Mouse (Mus musculus) limb, embryonic 14.5 days (tissue): ENCODE data around the gene Tex13b. TPM values are rescaled to one million over a fixed set of nuclear protein-coding genes. Genes with fewer than 3 reads are reported as not detected.

ENCODE experiments used
- ATAC-seq: fragments of 200-750 bp; cut with Nextera tagmentation; 2 replicates; pipeline ENCODE4 v1.8.0; 2017; ENCODE audit warnings: low read depth, moderate number of reproducible peaks, moderate TSS enrichment; ENCODE audit not compliant: low FRiP score
- DNase-seq: peaks from one replicate; pipeline ENCODE4 v3.0.0-alpha.2; 2015; ENCODE audit warnings: low spot score
- H3K27ac ChIP-seq: fragments of 300-500 bp; sonication (generic); replicated peaks from 2 replicates; pipeline ENCODE4 v1.5.1; 2014; ENCODE audit warnings: low read depth, mild to moderate bottlenecking, low read length, moderate library complexity, mixed read lengths
- H3K27me3 ChIP-seq: fragments of 300-500 bp; sonication (generic); 2 replicates; pipeline ENCODE4 v1.6.1; 2014; ENCODE audit warnings: low read length, mixed read lengths; ENCODE audit not compliant: control insufficient read depth, insufficient read depth
- H3K36me3 ChIP-seq: fragments of 300-500 bp; sonication (generic); 2 replicates; pipeline ENCODE4 v1.6.1; 2014; ENCODE audit warnings: mild to moderate bottlenecking, low read length, moderate library complexity, mixed read lengths; ENCODE audit not compliant: control insufficient read depth, insufficient read depth
- H3K4me1 ChIP-seq: fragments of 300-500 bp; sonication (generic); 2 replicates; pipeline ENCODE4 v1.6.1; 2014; ENCODE audit warnings: antibody characterized with exemption, low read length, mixed read lengths; ENCODE audit not compliant: control insufficient read depth, insufficient read depth
- H3K4me2 ChIP-seq: fragments of 300-500 bp; sonication (generic); replicated peaks from 2 replicates; pipeline ENCODE4 v1.6.1; 2014; ENCODE audit warnings: low read depth, mild to moderate bottlenecking, low read length, moderate library complexity; ENCODE audit not compliant: severe bottlenecking
- H3K4me3 ChIP-seq: fragments of 300-500 bp; sonication (generic); replicated peaks from 2 replicates; pipeline ENCODE4 v1.5.1; 2014; ENCODE audit warnings: low read length
- H3K9ac ChIP-seq: fragments of 300-500 bp; sonication (generic); 2 replicates; pipeline ENCODE4 v1.6.1; 2014; ENCODE audit warnings: mild to moderate bottlenecking, low read depth, low read length, moderate library complexity; ENCODE audit not compliant: severe bottlenecking
- H3K9me3 ChIP-seq: fragments of 300-500 bp; sonication (generic); 2 replicates; pipeline ENCODE4 v1.6.1; 2016; ENCODE audit warnings: low read length; ENCODE audit not compliant: control insufficient read depth
- POLR2A ChIP-seq: fragments of 200-500 bp; IDR thresholded peaks from 2 replicates; pipeline ENCODE4 v1.8.0; 2012; ENCODE audit warnings: inconsistent platforms, mild to moderate bottlenecking, moderate library complexity, borderline replicate concordance; ENCODE audit not compliant: insufficient read depth, insufficient read length; ENCODE audit errors: extremely low read depth
- WGBS: fragments of 180-500 bp; shearing (Covaris S2); extraction: QIAGEN DNeasy Blood & Tissue Kit; methylation state at CpG from one replicate; pipeline ENCODE4 v1.1.7; 2014; 5-methylcytosine and 5-hydroxymethylcytosine counted together
- polyA plus RNA-seq, 2 experiments: library from polyadenylated mRNA; depleted of rRNA in 1 of 2; stranded (reverse) in 1 of 2; unstranded in 1 of 2; fragments of >200 nt; fragmentation: Nextera tagmentation in 1 of 2; extraction: Ambion mirVana in 1 of 2; gene quantifications; 2 replicates each; pipeline versions ENCODE4 v1.2.1 to v1.2.3; 2012 to 2014

Gene Tex13b
- polyA plus RNA-seq, 2 experiments, result not detected

- ATAC-seq (no peak), DNase-seq (no peak)
- Histone ChIP-seq H3K4me2 (no peak overlapping the region), H3K9me3 (no peaks in the 10 kb centered on the region), H3K27ac (no peak overlapping the region), H3K4me3 (no peak overlapping the region), H3K36me3 (no peaks in the 10 kb centered on the region), H3K4me1 (no peaks in the 10 kb centered on the region), H3K9ac (no peak overlapping the region), H3K27me3 (no peaks in the 10 kb centered on the region)
- WGBS, result 79% methylated on average over 4 of the region's 4 CpGs
- TF ChIP-seq POLR2A, result no peak
Observed at GRCm38 (mm10) chrX:140839887-140840286, 26.7 kb upstream of the Tex13b start.

GRCm38 (mm10) chrX:140838077-140838476 is 24.8 kb upstream of the Tex13b start:
- 70% methylated on average over 3 of the region's 3 CpGs for WGBS
- no peak for TF ChIP-seq POLR2A
- no peaks in the 10 kb centered on the region for H3K27me3 ChIP-seq

GRCm38 (mm10) chrX:140831706-140832105 is 18.5 kb upstream of the Tex13b start:
- Histone ChIP-seq H3K9me3 (no peaks in the 10 kb centered on the region), H3K4me3 (no peak overlapping the region), H3K27me3 (no peaks in the 10 kb centered on the region), H3K9ac (no peak overlapping the region), H3K4me1 (no peaks in the 10 kb centered on the region), H3K36me3 (no peaks in the 10 kb centered on the region), H3K27ac (no peak overlapping the region), H3K4me2 (no peak overlapping the region)
- no peak for TF ChIP-seq POLR2A
- no peak for DNase-seq
- ATAC-seq, result no peak
- WGBS, result 66% methylated on average over 4 of the region's 4 CpGs

More at GRCm38 (mm10) chrX:140838077-140838476, 24.8 kb upstream of the Tex13b start:
- Histone ChIP-seq H3K4me1 (no peaks in the 10 kb centered on the region), H3K4me2 (no peak overlapping the region), H3K36me3 (no peaks in the 10 kb centered on the region), H3K9me3 (no peaks in the 10 kb centered on the region), H3K27ac (no peak overlapping the region), H3K4me3 (no peak overlapping the region), H3K9ac (no peak overlapping the region)
- DNase-seq, result no peak
- no peak for ATAC-seq

- H3K4me2 ChIP-seq, result no peak overlapping the region
- no peak for TF ChIP-seq POLR2A
- no peaks in the 10 kb centered on the region for H3K4me1 ChIP-seq
- no peak overlapping the region for H3K9ac ChIP-seq
- no peaks in the 10 kb centered on the region for H3K27me3 ChIP-seq
- no peaks in the 10 kb centered on the region for H3K9me3 ChIP-seq
- H3K36me3 ChIP-seq, result no peaks in the 10 kb centered on the region
- H3K27ac ChIP-seq, result no peak overlapping the region
- H3K4me3 ChIP-seq, result no peak overlapping the region
- no peak for ATAC-seq
- DNase-seq, result no peak
- WGBS, result 80% methylated on average over 17 of the region's 17 CpGs
Observed at GRCm38 (mm10) chrX:140822295-140822694, 9.1 kb upstream of the Tex13b start.

- TF ChIP-seq POLR2A, result no peak
- Histone ChIP-seq H3K4me3 (no peak overlapping the region), H3K9me3 (no peaks in the 10 kb centered on the region), H3K27me3 (no peaks in the 10 kb centered on the region), H3K27ac (no peak overlapping the region), H3K4me1 (no peaks in the 10 kb centered on the region), H3K9ac (no peak overlapping the region), H3K4me2 (no peak overlapping the region), H3K36me3 (no peaks in the 10 kb centered on the region)
- ATAC-seq, result no peak
- DNase-seq, result no peak
- WGBS, result 95% methylated on average over 2 of the region's 2 CpGs
Observed at GRCm38 (mm10) chrX:140805340-140805739, 7.9 kb downstream of the Tex13b start.

- Histone ChIP-seq H3K9me3 (no peaks in the 10 kb centered on the region), H3K4me1 (no peaks in the 10 kb centered on the region), H3K36me3 (no peaks in the 10 kb centered on the region), H3K27me3 (peaks cover 3% of the 10 kb centered on the region; the same call in 1 of the 2 replicates), H3K4me3 (no peak overlapping the region), H3K9ac (no peak overlapping the region), H3K27ac (no peak overlapping the region), H3K4me2 (no peak overlapping the region)
- TF ChIP-seq POLR2A, result no peak
- DNase-seq, result no peak
- ATAC-seq, result no peak
- 59% methylated on average over 1 of the region's 1 CpGs for WGBS
Observed at GRCm38 (mm10) chrX:140769794-140770193, 43.4 kb downstream of the Tex13b start.

Other genes with a start within 250 kb of the Tex13b start
- 52.9 and 57.5 TPM in 2 replicates for gene Tsc22d3, start 212.8 kb downstream of the Tex13b start, polyA plus RNA-seq (2012; rRNA removed)
- gene Tsc22d3, start 212.8 kb downstream of the Tex13b start, polyA plus RNA-seq (2014; fragmentation: Nextera tagmentation; extraction: Ambion mirVana), result 96.0 and 104 TPM in 2 replicates
- 7.4 and 8.0 TPM in 2 replicates for gene Mid2, start 148.8 kb downstream of the Tex13b start, polyA plus RNA-seq (2012; rRNA removed)
- 6.5 and 7.4 TPM in 2 replicates for gene Mid2, start 148.8 kb downstream of the Tex13b start, polyA plus RNA-seq (2014; fragmentation: Nextera tagmentation; extraction: Ambion mirVana)
- gene Vsig1, start 94.2 kb upstream of the Tex13b start, polyA plus RNA-seq (2012; rRNA removed), result not detected in 2 replicates
- gene Vsig1, start 94.2 kb upstream of the Tex13b start, polyA plus RNA-seq (2014; fragmentation: Nextera tagmentation; extraction: Ambion mirVana), result not detected in 2 replicates
- 14.6 and 19.0 TPM in 2 replicates for gene Psmd10, start 143.3 kb upstream of the Tex13b start, polyA plus RNA-seq (2012; rRNA removed)
- 40.1 and 43.9 TPM in 2 replicates for gene Psmd10, start 143.3 kb upstream of the Tex13b start, polyA plus RNA-seq (2014; fragmentation: Nextera tagmentation; extraction: Ambion mirVana)
- gene Atg4a, start 143.5 kb upstream of the Tex13b start, polyA plus RNA-seq (2012; rRNA removed), result 10.7 and 12.4 TPM in 2 replicates
- gene Atg4a, start 143.5 kb upstream of the Tex13b start, polyA plus RNA-seq (2014; fragmentation: Nextera tagmentation; extraction: Ambion mirVana), result 23.2 and 26.3 TPM in 2 replicates